Mouse (Mus musculus): ENCODE results near the gene Pcolce.

- TF ChIP-seq CTCF (conservative IDR thresholded peaks at IDR 0.05; ENCODE audit: low read length) (no peak), NANOG (IDR thresholded peaks at IDR 0.05; ENCODE audit: borderline replicate concordance, low read length) (no peak)
Measured at GRCm38 (mm10) chr5:137562965-137563364, 50.6 kb downstream of the Pcolce start.
